Mouse (Mus musculus): ENCODE results near the gene Erc1.
A peak's percentile ranks its signal among the peaks of the same experiment; 100 is the strongest.
"Not testable (repeated sequence)": the region's sequence is repeated elsewhere in the genome, so short reads cannot be mapped to it uniquely, and the experiment has no call there.

Gene Erc1

DNA sequence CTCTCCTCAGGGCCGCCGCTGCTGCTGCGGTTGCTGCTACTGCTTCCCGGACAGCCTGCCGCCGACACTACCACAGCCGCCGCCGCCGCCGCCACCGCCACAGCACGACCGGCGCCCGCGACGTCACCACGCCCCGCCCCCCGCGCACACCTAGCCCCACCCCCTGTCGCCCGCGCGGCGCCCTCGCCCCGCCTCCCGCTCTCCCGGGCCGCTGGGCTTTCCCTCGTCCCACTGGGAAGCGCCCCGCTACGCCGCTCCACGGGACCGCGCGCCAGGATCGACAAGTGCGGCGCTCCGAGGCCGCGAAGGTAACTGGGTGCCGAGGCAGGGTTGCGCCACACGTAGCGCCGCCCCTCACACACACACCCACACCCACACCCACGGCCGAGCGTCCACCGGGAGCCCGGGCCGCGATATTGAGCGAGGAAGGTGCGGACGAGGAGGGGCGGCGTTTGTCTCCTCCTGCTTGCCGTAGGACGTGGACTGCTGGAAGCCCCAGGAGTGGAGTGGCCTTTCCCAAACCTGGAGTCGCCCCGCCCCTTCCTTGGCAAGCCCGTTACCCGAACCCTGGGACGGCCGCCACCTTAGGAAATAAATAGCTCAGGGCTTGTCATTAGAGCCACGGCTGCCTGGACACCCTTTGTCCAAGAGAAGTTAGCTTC, at the start of gene Erc1:
Erc1 (minus strand) TSS at position 134 of the 662 bp plus-strand sequence.
- peak; percentile 94 for DNase-seq (ENCODE audit: low spot score)

DNA sequence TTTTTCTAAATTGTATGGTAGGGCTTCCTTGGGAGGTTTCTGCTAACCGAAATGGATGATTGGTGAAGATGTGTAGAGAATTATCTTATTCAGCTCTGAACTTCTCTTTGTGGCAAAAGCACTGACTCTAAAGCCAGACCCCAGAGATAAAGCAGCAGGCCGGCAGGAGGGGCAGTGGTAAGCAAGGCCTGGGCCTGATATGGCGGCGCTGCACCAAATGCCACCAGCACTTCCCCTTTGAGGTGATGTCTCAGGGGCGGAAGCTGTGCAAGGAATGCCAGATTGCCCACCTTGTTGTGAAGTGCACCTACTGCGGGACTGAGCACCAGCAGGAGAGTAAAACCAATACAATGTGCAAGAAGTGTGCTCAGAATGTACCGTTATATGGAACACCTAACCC, 44.7 kb upstream of the Erc1 start:
- no peak for DNase-seq (ENCODE audit: low spot score)

DNA sequence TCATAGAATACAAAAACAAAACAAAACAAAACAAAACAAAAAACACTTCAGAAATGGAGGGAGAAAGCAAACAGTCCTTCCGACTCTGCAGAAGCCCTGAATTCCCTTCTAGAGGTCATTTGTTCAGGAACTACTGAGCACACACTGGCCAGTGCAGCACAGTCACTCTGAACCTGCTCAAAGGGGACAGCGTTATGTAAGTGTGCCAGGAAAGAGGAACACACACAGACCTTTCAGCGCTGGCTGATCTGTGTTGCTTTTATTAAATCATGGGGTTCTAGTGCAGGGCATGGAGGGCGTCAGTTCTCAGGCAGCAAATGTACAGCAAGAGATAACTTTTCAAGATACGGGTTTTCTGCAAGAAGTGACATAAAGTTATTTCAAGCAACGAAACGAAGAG, 35.2 kb upstream of the Erc1 start:
- no peak for DNase-seq (ENCODE audit: low spot score)

DNA sequence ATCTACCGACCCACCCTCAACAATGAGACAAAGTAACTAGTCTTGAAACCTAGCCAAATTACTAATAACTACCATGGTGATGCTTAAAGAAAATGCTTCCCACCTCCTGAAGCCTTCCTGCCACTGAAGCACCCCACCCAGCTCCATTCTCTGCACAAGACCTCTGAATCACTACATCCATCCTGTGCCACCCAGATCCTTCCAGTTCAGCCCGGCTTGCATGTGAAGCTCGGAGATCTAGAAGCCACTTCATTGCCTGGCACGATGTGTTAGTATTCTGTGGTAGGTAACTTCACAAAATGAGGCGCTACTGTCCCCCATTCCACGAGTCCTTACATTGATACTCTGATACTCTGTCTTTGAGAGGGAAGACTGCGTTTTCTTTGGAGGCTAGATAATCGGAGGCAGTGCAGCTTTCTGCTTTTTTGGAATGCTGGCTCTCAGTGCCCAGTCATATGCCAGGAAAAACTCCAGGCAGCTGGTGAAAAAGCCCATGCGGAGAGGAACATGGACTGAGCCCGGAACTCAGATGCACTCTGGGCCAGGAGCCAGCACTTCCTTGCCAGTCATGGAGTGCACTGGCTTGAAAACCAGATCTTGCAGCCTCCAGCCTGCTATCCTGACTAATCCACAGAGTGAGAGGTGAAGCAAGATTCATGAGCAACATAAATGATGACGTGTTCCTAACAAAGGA, 16.5 kb upstream of the Erc1 start:
- DNase-seq (ENCODE audit: low spot score), result peak; percentile 23

DNA sequence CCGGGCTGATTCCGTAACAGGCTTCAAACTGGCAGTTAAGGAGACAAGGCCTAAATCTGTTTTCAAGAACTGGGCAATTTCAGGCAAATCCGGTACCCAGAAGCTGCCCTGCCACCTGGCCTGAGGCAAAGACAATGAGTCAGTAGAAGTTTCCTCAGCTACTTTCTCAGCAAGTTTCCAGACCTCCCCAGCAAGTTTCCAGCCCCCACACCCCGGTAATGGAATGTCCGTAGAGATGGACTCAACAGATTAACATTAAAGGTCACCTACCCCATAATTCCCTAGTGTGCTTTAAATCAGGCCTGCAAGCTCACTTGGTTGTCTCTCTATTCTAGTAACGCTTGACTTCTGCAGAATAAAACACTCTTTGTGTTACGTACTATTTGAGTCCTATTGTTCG, 13.6 kb upstream of the Erc1 start:
- no peak for DNase-seq (ENCODE audit: low spot score)

DNA sequence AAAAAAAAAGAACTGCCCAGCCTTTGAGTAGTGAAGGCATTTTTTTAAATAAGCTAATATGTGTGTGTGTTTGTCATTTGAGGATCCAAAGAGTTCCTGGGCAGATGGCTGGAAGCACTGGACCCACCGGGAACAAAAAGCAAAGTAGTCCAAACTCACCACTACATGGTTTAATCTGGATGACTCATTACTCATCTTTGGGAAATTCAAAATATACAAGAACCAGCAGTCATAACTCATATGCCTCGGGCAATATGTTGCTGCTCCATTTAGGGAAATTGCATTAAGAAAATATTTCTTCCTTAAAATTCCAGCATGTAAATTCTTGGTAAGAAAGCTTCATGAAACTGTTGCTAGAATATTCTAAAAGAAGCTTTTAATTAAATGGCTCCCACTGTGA, 12.3 kb upstream of the Erc1 start:
- no peak for DNase-seq (ENCODE audit: low spot score)

DNA sequence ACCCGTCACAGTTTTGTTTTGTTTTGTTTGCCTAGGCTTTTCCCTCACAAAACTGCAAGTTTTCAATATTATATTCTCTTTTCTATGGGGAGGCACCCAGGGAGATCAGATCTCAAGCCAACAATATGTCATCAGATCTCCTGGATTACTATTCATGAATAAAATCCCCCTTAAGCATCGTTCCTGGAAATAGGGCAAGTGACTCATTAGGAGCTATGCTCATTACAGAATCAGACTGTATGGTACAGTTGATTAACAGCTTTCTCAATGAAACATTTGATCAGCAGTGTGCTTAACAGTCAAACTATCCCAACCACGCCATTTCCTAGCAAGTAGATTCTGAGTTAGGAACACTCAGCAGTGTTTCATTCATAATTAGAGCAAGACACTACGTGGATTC, 7.5 kb upstream of the Erc1 start:
- no peak for DNase-seq (ENCODE audit: low spot score)

DNA sequence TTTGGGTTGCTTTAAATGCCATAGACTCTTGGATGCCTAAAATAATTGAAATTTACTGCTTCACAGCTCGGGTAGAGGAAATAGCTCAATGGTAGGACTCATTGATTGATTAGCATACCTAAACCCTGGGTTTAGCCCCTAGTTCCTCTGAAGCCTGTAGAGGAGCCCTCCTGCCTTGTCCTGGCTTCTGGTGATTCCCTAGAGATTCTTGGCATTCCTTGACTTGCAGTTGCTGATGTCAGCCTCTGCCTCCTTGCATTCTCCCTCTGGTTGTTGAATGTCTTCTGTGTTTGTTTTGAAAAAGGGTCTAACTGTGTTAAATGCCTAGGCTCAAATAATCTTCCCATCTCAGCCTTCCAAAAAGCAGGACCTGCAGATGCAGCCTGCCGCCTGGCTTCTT, 6.2 kb upstream of the Erc1 start:
- DNase-seq (ENCODE audit: low spot score), result no peak

DNA sequence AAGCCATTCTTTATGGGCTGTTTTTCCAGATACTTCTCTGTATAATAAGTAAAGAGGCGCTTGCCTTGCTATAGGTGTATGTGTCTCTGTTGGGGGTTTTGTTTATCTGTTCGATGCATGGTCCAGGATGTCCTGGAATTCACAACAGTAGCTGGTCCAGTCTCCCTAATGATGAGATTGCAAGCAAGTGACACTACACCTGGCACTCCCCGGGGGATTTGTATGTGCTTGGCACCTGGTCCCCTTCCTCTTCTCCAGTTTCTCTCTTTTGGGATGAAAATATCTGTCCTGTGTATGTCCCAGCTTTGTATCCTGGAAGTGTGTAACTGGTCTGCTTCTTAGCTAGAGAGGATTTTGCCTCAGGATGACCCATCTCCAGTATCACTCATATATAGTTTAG, 1.9 kb upstream of the Erc1 start:
- DNase-seq (ENCODE audit: low spot score), result no peak

DNA sequence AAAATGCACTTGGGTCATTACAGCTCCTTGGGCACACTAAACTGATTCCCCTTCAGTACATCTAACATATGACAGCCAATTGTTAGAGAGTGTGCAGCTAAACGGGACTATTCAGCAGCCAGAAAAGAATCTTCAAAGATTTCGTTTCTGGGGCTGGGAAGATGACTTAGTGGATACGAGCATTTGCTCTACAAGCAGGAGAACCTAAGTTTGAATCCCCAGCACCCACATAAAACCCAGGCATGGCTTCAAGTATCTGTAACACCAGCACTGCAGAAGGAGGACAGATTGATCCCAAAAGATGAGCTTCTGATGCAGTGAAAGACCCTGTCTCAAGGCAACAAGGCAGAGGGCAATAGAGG, 1.4 kb upstream of the Erc1 start:
- DNase-seq (ENCODE audit: low spot score), result no peak

DNA sequence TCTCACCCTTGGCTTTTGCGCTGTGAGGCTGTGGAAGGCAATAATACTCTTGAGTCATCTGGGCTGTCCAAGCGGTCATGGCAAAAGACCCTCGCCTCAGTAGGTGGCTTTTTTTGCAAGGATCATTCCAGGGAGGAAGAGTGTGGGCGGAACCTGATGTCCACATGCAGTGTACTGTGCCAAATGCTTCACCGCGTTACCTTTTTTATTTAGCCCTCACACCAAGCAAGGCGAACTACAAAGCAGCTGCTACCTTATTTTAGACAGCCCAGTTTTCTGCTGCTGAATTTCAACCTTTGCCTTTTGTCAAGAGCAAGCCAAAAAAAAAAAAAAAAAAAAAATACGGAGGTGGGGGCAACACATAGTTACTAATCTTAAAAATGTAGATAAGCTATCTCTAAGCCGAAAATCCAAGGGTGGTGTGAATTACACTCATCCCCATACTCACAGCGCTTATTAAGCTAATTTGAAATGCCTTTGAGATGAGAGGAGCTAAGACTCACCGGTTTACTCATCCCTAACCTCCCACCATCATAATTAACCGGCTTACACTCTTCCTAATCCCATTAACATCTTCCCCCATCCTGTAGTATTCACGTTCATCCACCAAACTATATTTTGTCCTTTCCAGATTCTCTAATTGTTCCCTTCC, 855 bp upstream of the Erc1 start:
- no peak for DNase-seq (ENCODE audit: low spot score)

DNA sequence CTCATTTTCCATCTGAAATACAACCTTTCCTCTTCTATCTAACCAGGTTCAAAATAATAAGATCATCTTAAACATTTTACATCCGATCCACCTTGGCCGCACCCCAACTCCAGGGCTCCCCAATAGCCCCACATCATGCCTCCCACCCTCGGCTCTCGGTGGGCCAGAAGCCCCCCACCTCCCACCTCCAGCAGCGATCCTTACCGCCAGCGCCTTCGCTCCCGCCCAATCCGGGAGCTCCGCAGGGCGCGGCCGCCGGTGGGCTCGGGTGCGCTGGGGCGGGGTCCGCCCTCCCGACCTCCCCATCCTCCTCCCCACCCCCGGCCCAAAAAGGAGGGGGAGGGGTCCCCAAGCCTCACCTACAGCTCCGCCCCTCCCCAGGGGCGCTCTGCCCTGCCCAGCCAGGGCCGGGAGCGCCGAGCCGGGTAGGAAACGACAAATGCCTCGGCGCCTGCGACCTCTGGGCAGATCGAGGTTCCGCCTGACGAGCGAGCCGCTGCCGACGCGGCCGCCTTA, 391 bp downstream of the Erc1 start:
- no peak for DNase-seq (ENCODE audit: low spot score)

DNA sequence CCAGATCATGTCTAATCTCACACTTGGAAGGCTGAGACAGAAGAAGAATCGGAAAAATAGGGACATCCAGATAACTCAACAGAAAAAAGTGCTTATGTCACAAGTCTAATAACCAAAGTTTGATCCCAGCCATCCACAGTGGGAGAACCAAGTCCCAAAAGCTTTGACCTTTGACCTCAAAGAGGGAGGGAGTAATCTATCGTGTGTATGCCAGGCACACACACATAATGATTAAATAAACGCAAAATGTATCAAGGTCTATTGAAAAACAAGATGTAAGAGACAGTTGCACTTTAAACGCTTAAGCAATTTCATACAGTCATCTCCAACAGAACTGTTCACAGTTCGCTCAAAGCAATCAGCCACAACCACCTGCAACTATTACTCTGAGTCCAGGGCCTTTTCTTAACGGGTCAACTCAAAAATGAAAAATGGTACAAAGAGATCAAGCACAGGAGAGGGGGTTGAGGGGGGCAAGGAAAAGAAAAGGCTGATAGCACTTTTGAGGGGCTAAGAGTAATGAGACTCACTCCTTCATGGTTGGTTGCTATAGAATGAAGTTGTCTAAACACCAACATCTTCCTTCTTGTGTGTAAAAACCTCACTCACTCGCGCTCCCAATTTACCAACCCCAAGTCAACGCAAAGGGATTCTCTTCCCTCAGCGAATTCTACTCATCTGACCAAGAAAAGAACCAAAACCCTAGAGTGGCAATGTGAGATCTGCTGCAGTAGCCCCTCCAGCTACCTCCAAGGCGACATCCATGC, 1.0 kb downstream of the Erc1 start:
- DNase-seq (ENCODE audit: low spot score), result no peak

DNA sequence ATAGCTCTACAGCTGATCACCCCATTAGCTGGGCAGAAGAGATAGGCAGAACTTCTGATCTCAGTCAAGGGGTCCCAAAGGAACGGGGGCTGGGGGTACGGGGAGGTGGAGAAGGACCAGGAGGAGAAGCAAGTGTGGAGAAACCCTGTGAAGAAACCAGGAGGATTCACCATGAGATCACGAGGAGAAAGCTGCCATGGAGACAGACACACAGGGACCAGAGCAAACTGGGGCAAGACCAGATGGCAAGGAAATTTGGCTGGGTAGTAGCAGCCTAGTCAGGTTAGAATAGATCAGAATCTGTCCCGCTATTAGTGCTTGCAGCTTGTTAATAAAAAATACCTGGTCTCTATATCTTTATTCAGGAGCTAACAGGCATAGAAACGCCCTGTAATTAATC, 18.0 kb downstream of the Erc1 start:
- no peak for DNase-seq (ENCODE audit: low spot score)

DNA sequence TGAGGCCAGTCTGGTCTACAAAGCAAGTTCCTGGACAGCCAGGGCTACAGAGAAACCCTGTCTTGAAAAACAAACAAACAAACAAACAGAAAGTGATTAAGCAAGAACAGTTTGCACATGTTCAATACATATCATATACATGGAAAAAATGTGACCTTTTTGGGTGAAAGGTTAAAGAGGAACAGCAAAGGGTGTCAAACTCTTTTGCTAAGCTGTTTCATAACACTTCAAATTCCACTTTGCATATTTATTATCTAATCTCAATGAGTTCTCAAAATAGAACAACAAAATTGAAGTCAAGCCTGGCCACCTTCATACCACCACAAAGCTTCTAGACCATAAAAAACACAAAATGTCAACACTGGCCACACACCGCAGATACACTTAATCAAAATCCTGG, 19.8 kb downstream of the Erc1 start:
- DNase-seq (ENCODE audit: low spot score), result no peak

DNA sequence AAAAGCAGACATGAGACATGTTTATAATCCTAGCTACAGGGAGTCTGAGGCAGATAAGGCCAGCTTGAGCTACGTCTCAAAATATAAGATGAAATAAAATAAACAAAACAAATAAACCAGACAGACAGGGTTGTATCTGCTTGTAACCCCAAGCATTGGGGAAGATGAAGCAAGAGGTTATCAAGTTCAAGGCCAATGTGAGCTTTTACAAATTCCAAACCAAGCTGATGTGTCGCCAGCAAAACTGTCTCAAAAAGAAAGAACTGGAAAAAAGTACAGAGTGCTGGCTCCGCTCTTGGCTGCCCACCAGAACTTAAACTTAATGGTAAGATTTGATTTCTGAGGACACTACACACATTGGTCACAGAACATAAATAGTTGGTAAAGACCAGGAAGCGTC, 21.3 kb downstream of the Erc1 start:
- DNase-seq (ENCODE audit: low spot score), result no peak

DNA sequence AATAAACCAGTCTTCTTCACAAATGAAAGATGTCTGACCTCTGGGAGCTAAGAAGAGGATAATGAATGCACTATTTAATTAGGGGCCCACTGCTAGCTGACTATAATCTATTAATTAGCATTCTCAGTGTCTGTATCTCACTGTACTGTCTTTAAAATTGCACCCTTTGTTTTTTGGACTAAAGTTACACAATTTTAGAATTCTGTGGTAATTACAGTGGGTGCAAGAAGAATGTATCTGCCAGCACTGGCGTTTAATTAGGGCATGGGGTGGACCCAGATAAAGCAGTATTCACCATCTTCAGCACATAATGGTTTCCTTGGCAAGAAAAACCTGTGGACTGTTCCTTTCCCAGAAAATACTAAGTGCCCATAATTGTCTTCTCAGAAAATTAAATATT, 25.8 kb downstream of the Erc1 start:
- no peak for DNase-seq (ENCODE audit: low spot score)

DNA sequence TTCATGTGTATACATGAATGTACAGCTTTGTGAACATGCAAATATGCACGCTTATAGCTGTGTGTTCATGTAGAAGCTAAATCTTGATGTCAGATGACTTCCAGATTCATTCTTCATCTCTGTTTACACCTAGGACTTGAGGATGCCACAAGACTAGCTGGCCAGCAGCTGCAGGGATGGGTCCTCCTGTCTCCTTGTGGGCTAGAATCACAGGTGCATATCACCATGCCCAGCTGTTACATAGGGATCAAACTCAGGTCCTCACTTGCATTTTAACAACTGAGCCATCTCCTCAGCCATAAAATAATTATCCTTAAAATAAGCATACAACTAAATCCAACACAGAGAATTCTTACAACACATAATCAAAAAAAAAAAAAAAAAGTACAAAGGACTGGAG, 26.8 kb downstream of the Erc1 start:
- DNase-seq (ENCODE audit: low spot score), result no peak

DNA sequence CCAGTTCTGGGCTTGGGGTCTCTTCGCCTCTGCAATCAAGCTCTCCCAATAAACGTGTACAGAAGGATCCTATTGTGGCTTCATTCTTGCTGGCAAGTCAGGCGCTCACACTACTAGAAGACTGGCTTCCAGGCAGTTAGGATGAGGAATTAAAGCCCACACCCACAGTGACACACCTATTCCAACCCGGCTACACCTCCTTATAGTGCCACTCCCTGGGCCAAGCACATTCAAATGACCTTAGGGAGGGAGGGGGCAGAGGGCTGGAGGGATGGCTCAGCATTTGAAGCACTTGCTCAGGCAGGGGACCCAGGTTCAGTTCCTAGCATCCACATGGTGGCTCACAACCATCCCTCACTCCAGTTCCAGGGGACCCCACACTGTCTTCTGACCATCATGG, 29.4 kb downstream of the Erc1 start:
- no peak for DNase-seq (ENCODE audit: low spot score)

DNA sequence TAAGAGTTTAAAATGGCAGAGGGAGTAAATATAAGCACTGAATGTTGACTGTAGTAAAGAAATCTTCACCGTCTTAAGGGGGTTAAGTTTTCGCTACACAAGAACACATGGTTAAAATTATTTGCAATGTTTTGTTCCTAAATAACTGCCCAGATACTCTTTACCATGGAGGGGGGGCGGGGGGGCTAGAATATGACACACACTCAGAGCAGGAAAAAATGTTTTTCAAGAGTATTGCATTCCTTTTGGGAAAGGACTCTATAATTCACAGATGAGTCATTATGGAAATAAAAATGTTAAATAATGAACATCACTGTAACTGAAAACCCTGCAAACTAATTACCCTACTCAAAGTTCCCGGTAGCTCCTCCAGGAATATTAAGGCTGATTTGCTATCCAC, 32.5 kb downstream of the Erc1 start:
- no peak for DNase-seq (ENCODE audit: low spot score)

DNA sequence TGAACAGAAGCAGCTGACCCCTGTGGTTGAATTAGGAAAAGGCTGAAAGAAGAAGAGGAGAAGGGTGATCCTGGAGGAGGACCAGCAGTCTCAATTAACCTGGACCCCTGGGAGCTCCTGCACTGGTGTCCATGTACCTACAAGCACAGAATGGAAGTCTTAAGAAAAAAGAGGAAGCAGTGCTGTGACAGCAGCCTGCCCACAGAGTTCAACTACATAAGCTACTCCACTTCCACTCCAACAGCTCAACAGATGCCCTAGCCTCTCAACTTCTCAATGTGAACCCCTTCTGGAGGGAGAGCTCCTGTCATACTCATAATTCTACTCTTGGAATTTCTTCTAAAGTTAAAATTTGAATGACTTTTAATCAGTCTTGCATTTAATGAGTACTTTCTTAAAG, 34.9 kb downstream of the Erc1 start:
- DNase-seq (ENCODE audit: low spot score), result not testable (repeated sequence)

DNA sequence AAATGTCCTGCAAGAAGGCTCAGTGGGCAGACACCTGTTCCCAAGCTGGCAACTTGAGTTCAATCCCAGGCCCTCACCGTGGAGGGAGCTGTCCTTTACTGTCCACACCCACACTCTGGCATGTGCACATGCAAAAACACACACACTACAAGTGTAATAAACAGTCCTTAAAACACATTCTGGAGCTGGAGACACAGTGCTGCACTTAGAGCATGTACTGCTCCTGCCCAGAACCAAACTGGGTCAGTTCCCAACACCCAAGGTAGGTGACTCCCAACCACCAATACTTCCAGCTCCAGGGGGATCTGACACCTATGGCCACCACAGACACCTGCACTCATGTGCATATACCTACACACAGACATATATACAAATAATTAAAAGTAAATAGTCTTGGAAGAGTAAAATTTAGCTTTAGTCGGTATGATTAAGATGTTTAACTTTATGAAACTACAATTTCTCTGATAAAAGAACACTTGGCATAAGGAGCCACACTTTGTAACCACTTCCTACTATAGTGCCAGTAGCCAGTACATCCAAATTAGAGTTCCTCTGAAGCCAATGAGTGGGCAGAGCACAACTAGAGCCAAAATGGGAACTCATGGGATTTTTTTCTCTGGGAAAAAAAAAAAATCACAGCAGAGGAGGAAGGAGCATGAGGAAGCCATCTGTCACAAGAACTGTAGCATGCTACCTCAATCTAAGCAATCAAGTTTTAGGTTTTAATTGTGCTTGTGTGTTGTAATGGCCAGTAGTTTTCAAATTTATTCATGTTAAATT, 39.1 kb downstream of the Erc1 start:
- peak; percentile 1 for DNase-seq (ENCODE audit: low spot score)
